Mouse (Mus musculus) liver, embryonic 14.5 days (tissue): ENCODE data around the gene St6galnac3. TPM values are rescaled to one million over a fixed set of nuclear protein-coding genes. Genes with fewer than 3 reads are reported as not detected.
"Not testable (repeated sequence)": the region's sequence is repeated elsewhere in the genome, so short reads cannot be mapped to it uniquely, and the experiment has no call there.

Source experiments
- ATAC-seq: fragments of 200-750 bp; cut with Nextera tagmentation; 2 replicates; pipeline ENCODE4 v1.8.0; 2017; ENCODE audit warnings: moderate number of reproducible peaks, mild to moderate bottlenecking, moderate library complexity; ENCODE audit not compliant: insufficient read depth
- DNase-seq, 3 experiments: peaks; one replicate each; pipeline ENCODE4 v3.0.0-alpha.2; 2012 to 2013; ENCODE audit warnings: low read depth in 3 of 3, low spot score in 3 of 3
- H3K27ac ChIP-seq: fragments of 300-500 bp; sonication (generic); 2 replicates; pipeline ENCODE4 v1.5.1; 2014; ENCODE audit warnings: moderate library complexity, mild to moderate bottlenecking, control low read depth, inconsistent platforms
- H3K27me3 ChIP-seq: fragments of 300-500 bp; sonication (generic); 2 replicates; pipeline ENCODE4 v1.6.1; 2014; ENCODE audit warnings: mild to moderate bottlenecking, low read length, moderate library complexity; ENCODE audit not compliant: control insufficient read depth, insufficient read depth
- H3K36me3 ChIP-seq: fragments of 300-500 bp; sonication (generic); replicated peaks from 2 replicates; pipeline ENCODE4 v1.6.1; 2014; ENCODE audit warnings: low read depth; ENCODE audit not compliant: control insufficient read depth, insufficient read depth
- H3K4me1 ChIP-seq, 2 experiments: fragments of 200-500 bp in 1 of 2; fragments of 300-500 bp in 1 of 2; sonication (generic) in 1 of 2; replicated peaks; 2 replicates each; pipeline ENCODE4 v1.6.1; 2012 to 2014; ENCODE audit warnings: antibody characterized with exemption in 1 of 2, inconsistent platforms in 1 of 2, low read length in 1 of 2; ENCODE audit not compliant: control insufficient read depth in 2 of 2, insufficient read depth in 2 of 2
- H3K4me2 ChIP-seq: fragments of 300-500 bp; sonication (generic); 2 replicates; pipeline ENCODE4 v1.6.1; 2014; ENCODE audit warnings: low read depth, mild to moderate bottlenecking, control low read depth, moderate library complexity
- H3K4me3 ChIP-seq, 2 experiments: fragments of 200-500 bp in 1 of 2; fragments of 300-500 bp in 1 of 2; sonication (generic) in 1 of 2; 2 replicates each; pipeline ENCODE4 v1.5.1; 2012 to 2014; ENCODE audit warnings: low read depth in 2 of 2, low read length in 2 of 2, mild to moderate bottlenecking in 2 of 2, control low read depth in 1 of 2, inconsistent platforms in 1 of 2, moderate library complexity in 1 of 2; ENCODE audit not compliant: insufficient read depth in 1 of 2
- H3K9ac ChIP-seq: fragments of 300-500 bp; sonication (generic); replicated peaks from 2 replicates; pipeline ENCODE4 v1.6.1; 2014; ENCODE audit warnings: mild to moderate bottlenecking, control low read depth, moderate library complexity
- H3K9me3 ChIP-seq: fragments of 300-500 bp; sonication (generic); 2 replicates; pipeline ENCODE4 v1.6.1; 2016; ENCODE audit warnings: low read length, mixed read lengths; ENCODE audit not compliant: control insufficient read depth
- CTCF ChIP-seq: IDR thresholded peaks from 2 replicates; pipeline ENCODE4 v1.5.1; 2016; ENCODE audit warnings: antibody characterized with exemption, low read depth, control low read depth
- EP300 ChIP-seq: IDR thresholded peaks from 2 replicates; pipeline ENCODE4 v1.6.1; 2016; ENCODE audit warnings: antibody characterized with exemption, low read depth
- WGBS: fragments of 180-500 bp; shearing (Covaris S2); extraction: QIAGEN DNeasy Blood & Tissue Kit; methylation state at CpG from one replicate; pipeline ENCODE4 v1.1.7; 2014; ENCODE audit not compliant: insufficient replicate concordance; 5-methylcytosine and 5-hydroxymethylcytosine counted together
- polyA plus RNA-seq, 2 experiments: library from polyadenylated mRNA; depleted of rRNA in 1 of 2; stranded (reverse) in 1 of 2; unstranded in 1 of 2; fragments of >200 nt; fragmentation: Nextera tagmentation in 1 of 2; extraction: Ambion mirVana in 1 of 2; gene quantifications; 2 replicates each; pipeline versions ENCODE4 v1.2.1 to v1.2.3; 2012 to 2014

Gene St6galnac3
- polyA plus RNA-seq, 2 experiments, result 2.9 to 5.7 TPM

- Histone ChIP-seq H3K9ac (no peak overlapping the region), H3K9me3 (no peaks in the 10 kb centered on the region), H3K4me3 (no peak overlapping the region), H3K27me3 (no peaks in the 10 kb centered on the region), H3K4me1 (no peaks in the 10 kb centered on the region), H3K36me3 (no peaks in the 10 kb centered on the region), H3K27ac (no peak overlapping the region), H3K4me2 (no peak overlapping the region)
- no peak for DNase-seq
- TF ChIP-seq CTCF (no peak), EP300 (no peak)
- ATAC-seq, result no peak
- 76% methylated on average over 4 of the region's 4 CpGs for WGBS
Measured at GRCm38 (mm10) chr3:153394751-153395150, 330.2 kb downstream of the St6galnac3 start.

GRCm38 (mm10) chr3:153394224-153394623, 330.8 kb downstream of the St6galnac3 start:
- no peak overlapping the region for H3K9ac ChIP-seq
- no peak for DNase-seq
- no peaks in the 10 kb centered on the region for H3K9me3 ChIP-seq
- H3K4me1 ChIP-seq, result no peaks in the 10 kb centered on the region
- H3K27me3 ChIP-seq, result no peaks in the 10 kb centered on the region
- H3K36me3 ChIP-seq, result no peaks in the 10 kb centered on the region
- TF ChIP-seq CTCF (no peak), EP300 (no peak)
- no peak overlapping the region for H3K4me2 ChIP-seq
- no peak for ATAC-seq
- WGBS, result 67% methylated on average over 9 of the region's 9 CpGs
- no peak overlapping the region for H3K27ac ChIP-seq
- H3K4me3 ChIP-seq, result no peak overlapping the region

GRCm38 (mm10) chr3:153391451-153391850, 333.5 kb downstream of the St6galnac3 start:
- H3K27ac ChIP-seq, DNase-seq, H3K4me2 ChIP-seq, H3K36me3 ChIP-seq, ATAC-seq, H3K27me3 ChIP-seq, H3K4me1 ChIP-seq, H3K4me3 ChIP-seq, H3K9ac ChIP-seq, H3K9me3 ChIP-seq: not testable (repeated sequence)
- 71% methylated on average over 1 of the region's 1 CpGs for WGBS

GRCm38 (mm10) chr3:153384651-153385050, 340.3 kb downstream of the St6galnac3 start:
- not testable (repeated sequence) for H3K36me3 ChIP-seq, H3K27me3 ChIP-seq, H3K4me2 ChIP-seq, H3K4me1 ChIP-seq, H3K9me3 ChIP-seq, ATAC-seq, H3K9ac ChIP-seq, DNase-seq, H3K27ac ChIP-seq, H3K4me3 ChIP-seq
- WGBS, result 77% methylated on average over 5 of the region's 5 CpGs

- Histone ChIP-seq H3K36me3 (no peaks in the 10 kb centered on the region), H3K4me2 (no peak overlapping the region), H3K9me3 (no peaks in the 10 kb centered on the region), H3K4me3 (no peak overlapping the region), H3K27me3 (no peaks in the 10 kb centered on the region), H3K27ac (no peak overlapping the region), H3K9ac (no peak overlapping the region), H3K4me1 (no peaks in the 10 kb centered on the region)
- no peak for DNase-seq
- ATAC-seq, result no peak
- TF ChIP-seq CTCF (no peak), EP300 (no peak)
- 83% methylated on average over 2 of the region's 2 CpGs for WGBS
Measured at GRCm38 (mm10) chr3:153383656-153384055, 341.3 kb downstream of the St6galnac3 start.
